Mouse (Mus musculus) liver, postnatal 0 days (tissue): ENCODE results near the gene Nr1h4. TPM values are rescaled to one million over a fixed set of nuclear protein-coding genes. Genes with fewer than 3 reads are reported as not detected.
A peak's percentile ranks its signal among the peaks of the same experiment; 100 is the strongest.

Experiments
- ATAC-seq: fragments of 200-750 bp; cut with Nextera tagmentation; 2 replicates; pipeline ENCODE4 v1.8.0; 2017; ENCODE audit warnings: mild to moderate bottlenecking, moderate library complexity
- DNase-seq: peaks from one replicate; pipeline ENCODE4 v3.0.0-alpha.2; 2016
- H3K27ac ChIP-seq: fragments of 300-500 bp; sonication (generic); 2 replicates; pipeline ENCODE4 v1.5.1; 2014; ENCODE audit warnings: antibody characterized with exemption, moderate library complexity, mild to moderate bottlenecking, low read depth
- H3K27me3 ChIP-seq: fragments of 300-500 bp; sonication (generic); 2 replicates; pipeline ENCODE4 v1.6.1; 2014; ENCODE audit warnings: low read length, control low read depth, mixed read lengths; ENCODE audit not compliant: insufficient read depth
- H3K36me3 ChIP-seq: fragments of 300-500 bp; sonication (generic); replicated peaks from 2 replicates; pipeline ENCODE4 v1.6.1; 2014; ENCODE audit warnings: mild to moderate bottlenecking, control low read depth, low read length, moderate library complexity, mixed read lengths; ENCODE audit not compliant: insufficient read depth
- H3K4me1 ChIP-seq: fragments of 300-500 bp; sonication (generic); 2 replicates; pipeline ENCODE4 v1.6.1; 2014; ENCODE audit warnings: antibody characterized with exemption, mild to moderate bottlenecking, control low read depth; ENCODE audit not compliant: insufficient read depth
- H3K4me2 ChIP-seq: fragments of 300-500 bp; sonication (generic); 2 replicates; pipeline ENCODE4 v1.6.1; 2014; ENCODE audit warnings: low read depth, mild to moderate bottlenecking, low read length, moderate library complexity, mixed read lengths
- H3K4me3 ChIP-seq: fragments of 300-500 bp; sonication (generic); 2 replicates; pipeline ENCODE4 v1.5.1; 2014; ENCODE audit warnings: low read depth, low read length
- H3K9ac ChIP-seq: fragments of 300-500 bp; sonication (generic); replicated peaks from 2 replicates; pipeline ENCODE4 v1.6.1; 2014; ENCODE audit warnings: mild to moderate bottlenecking, moderate library complexity
- H3K9me3 ChIP-seq: fragments of 300-500 bp; sonication (generic); 2 replicates; pipeline ENCODE4 v1.6.1; 2016; ENCODE audit warnings: mild to moderate bottlenecking, control low read depth, low read length, mixed read lengths
- CTCF ChIP-seq: sonication (generic); IDR thresholded peaks from 2 replicates; pipeline ENCODE4 v1.5.1; 2016; ENCODE audit warnings: antibody characterized with exemption, low read depth
- EP300 ChIP-seq: IDR thresholded peaks from 2 replicates; pipeline ENCODE4 v1.6.1; 2016; ENCODE audit warnings: antibody characterized with exemption, low read depth, mild to moderate bottlenecking
- WGBS: fragments of 180-500 bp; shearing (Covaris S2); extraction: QIAGEN DNeasy Blood & Tissue Kit; methylation state at CpG from one replicate; pipeline ENCODE4 v1.1.7; 2014; ENCODE audit not compliant: insufficient replicate concordance; 5-methylcytosine and 5-hydroxymethylcytosine counted together
- polyA plus RNA-seq: library from polyadenylated mRNA; unstranded; fragments of >200 nt; fragmentation: Nextera tagmentation; extraction: Ambion mirVana; gene quantifications from 2 replicates; pipeline ENCODE4 v1.2.1, GENCODE M21; 2015

Nr1h4 gene
- polyA plus RNA-seq, 1 experiment from 2014 or later, result 43.5 TPM

GRCm38 (mm10) chr10:89407551-89407950 lies 125.8 kb downstream of the Nr1h4 start:
- Histone ChIP-seq H3K4me3 (no peak overlapping the region), H3K36me3 (peaks cover 5% of the 10 kb centered on the region), H3K27ac (peak overlapping the region; percentile 22; the same call in 1 of the 2 replicates), H3K9ac (no peak overlapping the region), H3K27me3 (no peaks in the 10 kb centered on the region), H3K4me2 (no peak overlapping the region), H3K9me3 (no peaks in the 10 kb centered on the region), H3K4me1 (no peaks in the 10 kb centered on the region)
- no peak for DNase-seq
- ATAC-seq, result no peak
- WGBS, result 14% methylated on average over 1 of the region's 1 CpGs
- no peak for TF ChIP-seq EP300

GRCm38 (mm10) chr10:89406733-89407484 lies 126.5 kb downstream of the Nr1h4 start:
- no peak overlapping the region for H3K27ac ChIP-seq
- no peak overlapping the region for H3K4me2 ChIP-seq
- peaks cover 4% of the 10 kb centered on the region for H3K36me3 ChIP-seq

GRCm38 (mm10) chr10:89404936-89405335 lies 128.4 kb downstream of the Nr1h4 start:
- H3K4me3 ChIP-seq, result no peak overlapping the region
- H3K4me1 ChIP-seq, result no peaks in the 10 kb centered on the region
- H3K9ac ChIP-seq, result no peak overlapping the region
- no peak overlapping the region for H3K4me2 ChIP-seq
- DNase-seq (no peak), ATAC-seq (no peak)
- no peak overlapping the region for H3K27ac ChIP-seq
- TF ChIP-seq EP300 (no peak), CTCF (no peak)
- H3K9me3 ChIP-seq, result no peaks in the 10 kb centered on the region
- H3K27me3 ChIP-seq, result no peaks in the 10 kb centered on the region
- no peaks in the 10 kb centered on the region for H3K36me3 ChIP-seq
- 79% methylated on average over 4 of the region's 4 CpGs for WGBS

More at GRCm38 (mm10) chr10:89406733-89407484, 126.5 kb downstream of the Nr1h4 start:
- 49% methylated on average over 5 of the region's 6 CpGs for WGBS
- Histone ChIP-seq H3K4me3 (no peak overlapping the region), H3K4me1 (no peaks in the 10 kb centered on the region), H3K27me3 (no peaks in the 10 kb centered on the region), H3K9ac (no peak overlapping the region), H3K9me3 (no peaks in the 10 kb centered on the region)
- DNase-seq, result no peak
- ATAC-seq, result peak; percentile 35; the same call in 1 of the 2 replicates
- no peak for TF ChIP-seq EP300
- TF ChIP-seq CTCF, result no peak

Other genes with a start within 250 kb of the Nr1h4 start
- gene Ano4, start 188.8 kb downstream of the Nr1h4 start, polyA plus RNA-seq, result not detected in 2 replicates
- 2.8 and 2.9 TPM in 2 replicates for gene Gas2l3, start 89.6 kb downstream of the Nr1h4 start, polyA plus RNA-seq
- 0.11 and 0.15 TPM in 2 replicates for gene Slc17a8, start 87.7 kb upstream of the Nr1h4 start, polyA plus RNA-seq
- 3.5 and 4.8 TPM in 2 replicates for gene Scyl2, start 152.7 kb upstream of the Nr1h4 start, polyA plus RNA-seq
- gene Actr6, start 198.7 kb upstream of the Nr1h4 start, polyA plus RNA-seq, result 19.2 and 19.9 TPM in 2 replicates
- 13.2 and 14.7 TPM in 2 replicates for gene Uhrf1bp1l, start 211.4 kb upstream of the Nr1h4 start, polyA plus RNA-seq